ENCODE assay signal across 8 mouse cellular contexts in genomic region chr3:93520330-93521193, GRCm38 (mm10). TPM values are rescaled to one million over a fixed set of nuclear protein-coding genes. Genes with fewer than 3 reads are reported as not detected.
DNase-seq lines count a peak whose midpoint lies in the region; ATAC-seq lines count a peak whose summit lies in the region.

S100a11 (plus strand) TSS chr3:93520488.

- H3K4me1 ChIP-seq in liver, embryonic 13.5 days (replicated peaks) = peaks cover 10% of the 10 kb centered on the region

- H3K36me3 ChIP-seq in liver, embryonic 13.5 days = no peaks in the 10 kb centered on the region

- peak within 1 kb of the TSS; percentile 72 for H3K4me2 ChIP-seq in liver, embryonic 13.5 days

- intact Hi-C loops in gastrocnemius, postnatal 36 days (cut with DNase I) = no loop called here

- H3K27me3 ChIP-seq in liver, embryonic 13.5 days = no peaks in the 10 kb centered on the region

- peak within 1 kb of the TSS; percentile 27 for H3K27ac ChIP-seq in liver, embryonic 13.5 days

- WGBS in liver, embryonic 13.5 days (ENCODE audit: insufficient replicate concordance) = under 1% methylated on average over 38 of the region's 38 CpGs

- DNase-seq in frontal cortex, postnatal 10 days (ENCODE audit: low spot score in 2 of 2) = peak; percentile 4 to 9
- DNase-seq in frontal cortex, postnatal 25 days (ENCODE audit: low spot score in 2 of 2) = no peak
- peak; percentile 47 to 51 for DNase-seq in gastrocnemius, postnatal 36 days
- DNase-seq in liver, embryonic 13.5 days = no peak
- peak; percentile 49 for DNase-seq in naive thymus-derived CD4-positive, alpha-beta T cell, adult 2 months (ENCODE audit: low read depth)
- peak; percentile 78 for DNase-seq in testis, postnatal 10 days (ENCODE audit: low spot score)

- peak within 1 kb of the TSS; percentile 65 for H3K9ac ChIP-seq in liver, embryonic 13.5 days

- H3K4me3 ChIP-seq in liver, embryonic 13.5 days (replicated peaks) = peak within 1 kb of the TSS; percentile 60

- no peaks in the 10 kb centered on the region for H3K9me3 ChIP-seq in liver, embryonic 13.5 days (replicated peaks)

- ATAC-seq in common myeloid progenitor, adult 5-6 weeks (replicated peaks; ENCODE audit: low read depth, poor library complexity, severe bottlenecking) = peak; percentile 73
- peak; percentile 81 for ATAC-seq in inflammation-experienced regulatory T-cells, adult 6 months
- peak; percentile 88 for ATAC-seq in liver, embryonic 13.5 days (ENCODE audit: low read depth)

RNA-seq across cellular contexts. Expression of gene S100a11, which starts in this region (rescaled TPM):
- 45.4 and 46.0 TPM in 2 replicates for total RNA-seq in common myeloid progenitor, adult 5-6 weeks (2017)
- 10 to 100 TPM; 37.6 to 43.6 TPM for total RNA-seq in gastrocnemius, postnatal 36 days (2021)
- 1,000 to 10,000 TPM in 2 of 3 experiments, 100 to 1,000 TPM in 1; 738 to 2,389 (median 1,003) TPM for polyA plus RNA-seq in inflammation-experienced regulatory T-cells, adult 6 months (2017; shearing (Covaris generic))
- polyA plus RNA-seq in liver, embryonic 13.5 days (2015; fragmentation: Nextera tagmentation; extraction: Ambion mirVana) = 148 and 157 TPM in 2 replicates

Comparison
In these comparisons a context has a peak if more than half of its experiments do, and no peak if none do; other contexts are left out.
1. DNase-seq: peak in frontal cortex, postnatal 10 days (2 of 2), gastrocnemius, postnatal 36 days (2 of 2), naive thymus-derived CD4-positive, alpha-beta T cell, adult 2 months (single experiment) and testis, postnatal 10 days (single experiment); none in frontal cortex, postnatal 25 days (0 of 2) and liver, embryonic 13.5 days (single experiment).
2. Peak in every context shown above with its lines, with median percentiles within 50 percentile points of each other: ATAC-seq.